21 mouse cellular contexts compared by ENCODE assay signal in genomic region chr4:131530491-131530890, GRCm38 (mm10).
"Had no signal": no experiment of that assay in that cellular context is flagged by ENCODE, and none has a peak within 500 bp of the region (broad histone marks: within the 10 kb centered on the region; RNA-seq: fewer than 3 reads in every experiment).

No protein-coding gene starts in this region.

- H3K4me2 ChIP-seq: heart, embryonic 11.5 days; heart, embryonic 13.5 days; heart, embryonic 15.5 days; hindbrain, embryonic 13.5 days; hindbrain, embryonic 15.5 days; limb, embryonic 12.5 days; liver, embryonic 11.5 days; liver, embryonic 13.5 days; liver, embryonic 15.5 days had no signal

- H3K9ac ChIP-seq: heart, embryonic 13.5 days; heart, embryonic 15.5 days; hindbrain, embryonic 13.5 days; hindbrain, embryonic 15.5 days; limb, embryonic 12.5 days; liver, embryonic 13.5 days; liver, embryonic 15.5 days had no signal

- H3K9me3 ChIP-seq: heart, embryonic 13.5 days; heart, embryonic 15.5 days; hindbrain, embryonic 13.5 days; hindbrain, embryonic 15.5 days; limb, embryonic 12.5 days; liver, embryonic 13.5 days; liver, embryonic 15.5 days had no signal

- H3K36me3 ChIP-seq: heart, embryonic 13.5 days; heart, embryonic 15.5 days; hindbrain, embryonic 13.5 days; hindbrain, embryonic 15.5 days; limb, embryonic 12.5 days; liver, embryonic 13.5 days; liver, embryonic 15.5 days had no signal

- ATAC-seq: hindbrain, postnatal 0 days; intestine, embryonic 16.5 days had no signal

- H3K27ac ChIP-seq: heart, adult 2 months; heart, embryonic 13.5 days; heart, embryonic 15.5 days; hindbrain, embryonic 13.5 days; hindbrain, embryonic 15.5 days; hindbrain, postnatal 0 days; kidney, postnatal 0 days; limb, embryonic 12.5 days; liver, embryonic 13.5 days; liver, embryonic 15.5 days had no signal

- H3K4me3 ChIP-seq: heart, adult 2 months; heart, embryonic 13.5 days; heart, embryonic 15.5 days; hindbrain, embryonic 13.5 days; hindbrain, embryonic 15.5 days; limb, embryonic 12.5 days; liver, embryonic 13.5 days; liver, embryonic 15.5 days had no signal

- DNase-seq: gastrocnemius, postnatal 14 days; gastrocnemius, postnatal 36 days; heart, adult 11 months; heart, adult 2 months; heart, postnatal 14 days; heart, postnatal 36 days; layer of hippocampus, postnatal 36 days; left cerebral cortex, postnatal 4 days; liver; liver, embryonic 13.5 days had no signal

- H3K4me1 ChIP-seq: heart, embryonic 13.5 days; heart, embryonic 15.5 days; hindbrain, embryonic 13.5 days; hindbrain, embryonic 15.5 days; limb, embryonic 12.5 days; liver, embryonic 13.5 days; liver, embryonic 15.5 days had no signal

- H3K27me3 ChIP-seq: heart, embryonic 15.5 days; hindbrain, embryonic 13.5 days; hindbrain, embryonic 15.5 days; limb, embryonic 12.5 days; liver, embryonic 13.5 days; liver, embryonic 15.5 days had no signal
